Mouse (Mus musculus) ES-E14 (cell line): Measurements from ENCODE around the gene Tex37.

Experiments
- HCFC1 ChIP-seq: IDR thresholded peaks from 2 replicates; pipeline ENCODE4 v1.6.1; 2012; ENCODE audit warnings: low read length, inconsistent platforms, borderline replicate concordance; ENCODE audit not compliant: insufficient read depth
- MAFK ChIP-seq: IDR thresholded peaks from 2 replicates; pipeline ENCODE4 v1.6.1; 2014; ENCODE audit warnings: mild to moderate bottlenecking, low read depth, low read length, inconsistent platforms; ENCODE audit not compliant: insufficient read depth

DNA sequence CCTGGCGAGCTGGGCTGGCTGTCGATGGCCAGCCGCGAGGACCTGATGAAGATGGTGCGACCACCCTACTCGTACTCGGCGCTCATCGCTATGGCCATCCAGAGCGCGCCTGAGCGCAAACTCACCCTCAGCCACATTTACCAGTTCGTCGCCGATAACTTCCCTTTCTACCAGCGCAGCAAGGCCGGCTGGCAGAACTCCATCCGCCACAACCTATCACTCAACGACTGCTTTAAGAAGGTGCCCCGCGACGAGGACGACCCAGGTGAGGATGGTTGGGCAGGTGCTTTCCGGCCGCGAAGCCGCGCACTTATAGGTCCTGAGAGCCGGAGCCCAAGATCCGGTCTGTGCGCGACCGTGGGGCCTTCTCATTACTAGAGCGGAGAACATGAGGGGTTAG, 38.2 kb upstream of the Tex37 start:
- TF ChIP-seq MAFK, result no peak
- no peak for TF ChIP-seq HCFC1
